Mouse (Mus musculus) liver, embryonic 14.5 days (tissue): ENCODE results near the gene Mical3. TPM values are rescaled to one million over a fixed set of nuclear protein-coding genes. Genes with fewer than 3 reads are reported as not detected.
"Not testable (repeated sequence)": the region's sequence is repeated elsewhere in the genome, so short reads cannot be mapped to it uniquely, and the experiment has no call there.

Experiments used
- ATAC-seq: fragments of 200-750 bp; cut with Nextera tagmentation; 2 replicates; pipeline ENCODE4 v1.8.0; 2017; ENCODE audit warnings: moderate number of reproducible peaks, mild to moderate bottlenecking, moderate library complexity; ENCODE audit not compliant: insufficient read depth
- DNase-seq, 3 experiments: peaks; one replicate each; pipeline ENCODE4 v3.0.0-alpha.2; 2012 to 2013; ENCODE audit warnings: low read depth in 3 of 3, low spot score in 3 of 3
- H3K27ac ChIP-seq: fragments of 300-500 bp; sonication (generic); 2 replicates; pipeline ENCODE4 v1.5.1; 2014; ENCODE audit warnings: moderate library complexity, mild to moderate bottlenecking, control low read depth, inconsistent platforms
- H3K27me3 ChIP-seq: fragments of 300-500 bp; sonication (generic); 2 replicates; pipeline ENCODE4 v1.6.1; 2014; ENCODE audit warnings: mild to moderate bottlenecking, low read length, moderate library complexity; ENCODE audit not compliant: control insufficient read depth, insufficient read depth
- H3K36me3 ChIP-seq: fragments of 300-500 bp; sonication (generic); replicated peaks from 2 replicates; pipeline ENCODE4 v1.6.1; 2014; ENCODE audit warnings: low read depth; ENCODE audit not compliant: control insufficient read depth, insufficient read depth
- H3K4me1 ChIP-seq, 2 experiments: fragments of 200-500 bp in 1 of 2; fragments of 300-500 bp in 1 of 2; sonication (generic) in 1 of 2; replicated peaks; 2 replicates each; pipeline ENCODE4 v1.6.1; 2012 to 2014; ENCODE audit warnings: antibody characterized with exemption in 1 of 2, inconsistent platforms in 1 of 2, low read length in 1 of 2; ENCODE audit not compliant: control insufficient read depth in 2 of 2, insufficient read depth in 2 of 2
- H3K4me2 ChIP-seq: fragments of 300-500 bp; sonication (generic); 2 replicates; pipeline ENCODE4 v1.6.1; 2014; ENCODE audit warnings: low read depth, mild to moderate bottlenecking, control low read depth, moderate library complexity
- H3K4me3 ChIP-seq, 2 experiments: fragments of 200-500 bp in 1 of 2; fragments of 300-500 bp in 1 of 2; sonication (generic) in 1 of 2; 2 replicates each; pipeline ENCODE4 v1.5.1; 2012 to 2014; ENCODE audit warnings: low read depth in 2 of 2, low read length in 2 of 2, mild to moderate bottlenecking in 2 of 2, control low read depth in 1 of 2, inconsistent platforms in 1 of 2, moderate library complexity in 1 of 2; ENCODE audit not compliant: insufficient read depth in 1 of 2
- H3K9ac ChIP-seq: fragments of 300-500 bp; sonication (generic); replicated peaks from 2 replicates; pipeline ENCODE4 v1.6.1; 2014; ENCODE audit warnings: mild to moderate bottlenecking, control low read depth, moderate library complexity
- H3K9me3 ChIP-seq: fragments of 300-500 bp; sonication (generic); 2 replicates; pipeline ENCODE4 v1.6.1; 2016; ENCODE audit warnings: low read length, mixed read lengths; ENCODE audit not compliant: control insufficient read depth
- CTCF ChIP-seq: IDR thresholded peaks from 2 replicates; pipeline ENCODE4 v1.5.1; 2016; ENCODE audit warnings: antibody characterized with exemption, low read depth, control low read depth
- EP300 ChIP-seq: IDR thresholded peaks from 2 replicates; pipeline ENCODE4 v1.6.1; 2016; ENCODE audit warnings: antibody characterized with exemption, low read depth
- WGBS: fragments of 180-500 bp; shearing (Covaris S2); extraction: QIAGEN DNeasy Blood & Tissue Kit; methylation state at CpG from one replicate; pipeline ENCODE4 v1.1.7; 2014; ENCODE audit not compliant: insufficient replicate concordance; 5-methylcytosine and 5-hydroxymethylcytosine counted together
- polyA plus RNA-seq, 2 experiments: library from polyadenylated mRNA; depleted of rRNA in 1 of 2; stranded (reverse) in 1 of 2; unstranded in 1 of 2; fragments of >200 nt; fragmentation: Nextera tagmentation in 1 of 2; extraction: Ambion mirVana in 1 of 2; gene quantifications; 2 replicates each; pipeline versions ENCODE4 v1.2.1 to v1.2.3; 2012 to 2014

Mical3 gene
- polyA plus RNA-seq, 2 experiments: 8.1 to 9.4 TPM

- not testable (repeated sequence) for H3K4me1 ChIP-seq, H3K27me3 ChIP-seq, H3K9me3 ChIP-seq, H3K27ac ChIP-seq, H3K4me3 ChIP-seq, H3K4me2 ChIP-seq, H3K9ac ChIP-seq, DNase-seq, H3K36me3 ChIP-seq
- ATAC-seq: peak; percentile 61
- TF ChIP-seq CTCF (peak; percentile 33), EP300 (0 out of 2 replicates have a peak, but pooled peaks have one; percentile 23)
- WGBS: 53% methylated on average over 2 of the region's 2 CpGs
Measured at GRCm38 (mm10) chr6:120924791-120925321, 205.9 kb downstream of the Mical3 start.

- DNase-seq (no peak), ATAC-seq (no peak)
- no peak for TF ChIP-seq EP300
- peaks cover 24 to 32% of the 10 kb centered on the region in 2 experiments for H3K4me1 ChIP-seq
- H3K27ac ChIP-seq: no peak overlapping the region
- WGBS: 58% methylated on average over 3 of the region's 3 CpGs
- no peaks in the 10 kb centered on the region for H3K36me3 ChIP-seq
- H3K9ac ChIP-seq: no peak overlapping the region
- H3K4me2 ChIP-seq: no peak overlapping the region
- H3K27me3 ChIP-seq: no peaks in the 10 kb centered on the region
- no peak overlapping the region for H3K4me3 ChIP-seq
- no peaks in the 10 kb centered on the region for H3K9me3 ChIP-seq
Measured at GRCm38 (mm10) chr6:120917975-120918374, 212.8 kb downstream of the Mical3 start.

GRCm38 (mm10) chr6:120916972-120917881 is 213.6 kb downstream of the Mical3 start:
- not testable (repeated sequence) for H3K27ac ChIP-seq
- peak overlapping the region; percentile 99 for H3K4me2 ChIP-seq

GRCm38 (mm10) chr6:120916074-120916971 is 214.5 kb downstream of the Mical3 start, which contains the start of gene Bid:
Gene Bid, minus strand, starts transcription at chr6:120916853.
- H3K27ac ChIP-seq: peak within 1 kb of the TSS; percentile 48
- peak within 1 kb of the TSS; percentile 99 for H3K4me2 ChIP-seq
- H3K9me3 ChIP-seq: no peaks in the 10 kb centered on the region
- DNase-seq: peak; percentile 62 to 71 (median 70)
- WGBS: under 1% methylated on average over 67 of the region's 67 CpGs
- H3K9ac ChIP-seq: peak within 1 kb of the TSS; percentile 65
- no peaks in the 10 kb centered on the region for H3K36me3 ChIP-seq
- no peaks in the 10 kb centered on the region for H3K27me3 ChIP-seq
- TF ChIP-seq EP300 (no peak), CTCF (no peak)
- H3K4me3 ChIP-seq: peak within 1 kb of the TSS; percentile 78 to 81
- peak; percentile 82 for ATAC-seq
- H3K4me1 ChIP-seq: peaks cover 35 to 47% of the 10 kb centered on the region in 2 experiments

More at GRCm38 (mm10) chr6:120916972-120917881, 213.6 kb downstream of the Mical3 start:
- not testable (repeated sequence) for H3K27me3 ChIP-seq, H3K36me3 ChIP-seq, DNase-seq, H3K9me3 ChIP-seq, H3K9ac ChIP-seq
- 29% methylated on average over 10 of the region's 14 CpGs for WGBS
- Histone ChIP-seq H3K4me1 (peaks cover 26 to 38% of the 10 kb centered on the region in 2 experiments), H3K4me3 (peak overlapping the region; percentile 78 to 81)
- peak; percentile 53 for ATAC-seq
